Mouse (Mus musculus): ENCODE measurements at regions not wholly inside any gene's neighbourhood (a gene's known extent, or its start where the extent isn't known, plus 50 kb on each side); places are given as distances from the start of the nearest gene placed in this dataset.

DNA sequence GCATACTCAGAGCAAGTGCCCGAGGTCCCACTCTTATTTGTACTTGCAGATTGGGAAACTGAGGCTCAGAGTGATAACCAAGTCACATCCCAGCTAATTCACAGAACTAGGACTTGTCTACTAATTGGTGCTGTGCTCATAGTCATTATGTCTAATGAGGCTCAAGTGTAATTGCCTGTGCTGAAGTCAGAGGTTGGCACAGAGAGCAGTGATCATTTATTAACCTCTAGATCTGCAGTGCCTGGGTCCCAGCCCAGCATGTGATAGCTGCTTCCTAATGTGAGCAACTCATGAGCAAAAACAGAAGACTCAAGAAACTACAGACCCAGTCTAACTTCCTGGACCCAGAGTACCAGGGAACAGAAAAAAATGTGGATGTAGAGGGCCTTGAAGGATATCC is 252.0 kb upstream of the Jun start:
- DNase-seq (ENCODE audit: low spot score in 2 of 2), result no peak

- DNase-seq (ENCODE audit: low spot score in 2 of 2), result no peak
These were observed 250.2 kb upstream of the Fggy start for GRCm38 (mm10) chr4:95307134-95307533.

GRCm38 (mm10) chr4:95308469-95308895 is 248.8 kb upstream of the Fggy start:
- DNase-seq (ENCODE audit: low spot score in 2 of 2), result no peak

GRCm38 (mm10) chr4:95310410-95310809 is 246.9 kb upstream of the Fggy start:
- DNase-seq (ENCODE audit: low spot score in 2 of 2), result no peak

GRCm38 (mm10) chr4:95317821-95318290 is 239.5 kb upstream of the Fggy start:
- peak; percentile 55 to 84 for DNase-seq (ENCODE audit: low spot score in 2 of 2)

DNA sequence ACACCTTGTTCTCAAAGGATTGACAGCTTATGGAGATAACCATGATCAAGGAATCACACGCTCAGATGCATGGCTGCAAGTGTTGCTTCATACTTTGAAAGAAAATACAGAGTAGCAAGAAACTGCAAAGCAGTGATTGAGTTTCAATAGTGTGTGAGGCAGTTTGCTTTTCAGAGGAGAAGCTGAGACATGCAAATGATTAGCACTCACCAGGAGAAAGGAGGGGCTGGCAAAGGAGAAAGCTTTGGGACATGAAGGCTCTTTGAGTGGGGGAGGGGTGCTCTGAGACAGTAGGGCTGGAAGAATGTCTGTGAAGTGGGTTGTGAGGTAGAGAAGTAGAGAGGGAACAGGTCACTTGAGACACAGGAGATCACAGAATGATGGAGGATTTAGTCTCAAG is 238.7 kb upstream of the Fggy start:
- no peak for DNase-seq (ENCODE audit: low spot score in 2 of 2)

DNA sequence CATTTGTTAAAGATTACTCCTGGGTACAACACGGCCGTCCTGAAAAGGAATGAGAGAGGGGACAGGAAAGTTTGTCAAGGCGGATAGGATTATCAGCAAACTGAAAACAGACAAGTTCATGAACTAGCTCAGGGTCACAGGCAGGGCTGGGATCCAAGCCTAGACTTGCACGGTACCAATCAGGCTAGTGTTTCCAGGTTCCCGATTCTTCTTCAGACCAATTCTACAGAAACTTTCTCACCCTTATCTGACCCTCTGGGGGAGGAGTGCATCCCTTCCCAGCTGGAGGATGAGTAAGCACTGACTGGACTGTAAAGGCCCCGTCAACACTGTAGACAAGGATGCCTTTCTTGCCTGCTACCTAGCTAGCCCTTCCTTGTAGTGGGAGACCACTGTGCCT is 238.3 kb upstream of the Fggy start:
- no peak for DNase-seq (ENCODE audit: low spot score in 2 of 2)

DNA sequence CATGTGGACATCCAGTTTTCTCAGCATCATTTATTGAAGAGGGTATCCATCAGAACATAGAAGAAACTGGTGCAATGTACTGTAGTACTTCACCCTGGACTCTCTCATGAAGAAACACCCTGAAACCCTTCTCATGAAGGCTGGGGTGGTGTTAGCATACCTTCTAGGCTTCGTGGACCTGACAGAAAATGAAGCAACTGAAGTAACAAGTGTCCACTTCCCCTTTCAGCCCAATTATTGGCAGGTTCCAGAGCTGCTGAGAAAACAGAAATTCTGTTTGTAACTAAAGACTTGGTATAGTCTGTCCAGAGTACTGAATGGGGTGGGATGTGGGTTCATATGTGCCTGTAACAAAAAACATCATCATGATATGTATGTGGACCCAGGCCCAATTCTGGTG is 231.4 kb upstream of the Fggy start:
- DNase-seq (ENCODE audit: low spot score in 2 of 2), result no peak

DNA sequence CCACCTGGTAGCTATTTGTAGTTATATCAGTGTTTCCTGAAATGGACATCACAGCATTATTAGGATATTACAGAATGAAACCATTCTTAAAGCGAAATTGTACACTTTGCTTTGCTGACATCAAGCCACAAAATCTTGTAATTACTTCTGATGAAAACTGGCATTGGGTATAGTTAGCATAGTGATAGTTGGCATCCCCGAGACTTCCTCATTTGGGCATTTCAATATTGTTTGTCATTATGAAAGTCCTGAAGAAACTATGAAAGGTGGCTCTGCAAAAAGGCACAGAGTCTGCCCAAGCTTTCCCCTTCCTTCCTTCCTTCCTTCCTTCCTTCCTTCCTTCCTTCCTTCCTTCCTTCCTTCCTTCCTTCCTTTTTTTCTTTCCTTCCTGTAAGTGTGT is 217.5 kb upstream of the Fggy start:
- no peak for DNase-seq (ENCODE audit: low spot score in 2 of 2)

DNA sequence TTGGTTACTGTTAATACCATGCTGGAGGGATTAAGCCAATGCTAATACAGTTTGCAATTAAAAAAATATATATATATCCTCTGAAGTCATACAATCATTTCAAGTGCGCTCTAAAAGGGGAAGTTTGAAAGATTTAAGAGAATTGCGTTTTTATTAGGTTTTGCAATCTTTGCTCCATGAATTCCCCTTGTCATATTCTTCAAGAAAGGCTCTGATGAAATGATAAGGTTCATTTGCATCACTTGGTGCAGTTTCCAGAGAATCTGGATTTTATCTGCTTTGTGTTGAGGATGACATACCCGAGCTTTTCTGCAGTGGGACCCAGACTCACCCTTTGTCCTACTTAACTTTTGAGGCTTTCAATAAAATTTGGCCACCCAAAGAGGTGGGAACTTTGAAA is 216.4 kb upstream of the Fggy start:
- no peak for DNase-seq (ENCODE audit: low spot score in 2 of 2)

GRCm38 (mm10) chr4:95346722-95347197 is 210.5 kb upstream of the Fggy start:
- DNase-seq (ENCODE audit: low spot score in 2 of 2), result peak in 1 of 2 experiments; percentile 14

DNA sequence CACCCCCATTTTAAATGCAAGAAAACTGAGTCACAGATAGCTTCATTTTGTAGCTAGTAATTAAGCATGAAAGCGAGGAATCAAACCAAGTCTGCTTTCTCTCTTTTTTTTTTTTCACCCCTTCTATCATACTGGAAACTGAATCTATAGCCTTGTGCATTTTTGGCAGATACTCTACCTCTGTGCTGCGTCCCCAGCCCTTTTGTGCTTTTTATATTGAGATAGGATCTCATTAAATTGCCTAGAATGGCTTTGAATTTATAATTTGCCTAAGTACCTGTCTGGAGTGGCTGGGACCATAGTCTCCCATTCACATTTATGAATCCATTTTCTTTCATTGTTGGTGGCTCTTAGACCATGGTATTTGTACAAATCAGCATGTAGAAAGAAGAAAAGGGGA is 209.9 kb upstream of the Fggy start:
- DNase-seq (ENCODE audit: low spot score in 2 of 2), result no peak

GRCm38 (mm10) chr4:95348405-95349123 is 208.7 kb upstream of the Fggy start:
- no peak for DNase-seq (ENCODE audit: low spot score in 2 of 2)

DNA sequence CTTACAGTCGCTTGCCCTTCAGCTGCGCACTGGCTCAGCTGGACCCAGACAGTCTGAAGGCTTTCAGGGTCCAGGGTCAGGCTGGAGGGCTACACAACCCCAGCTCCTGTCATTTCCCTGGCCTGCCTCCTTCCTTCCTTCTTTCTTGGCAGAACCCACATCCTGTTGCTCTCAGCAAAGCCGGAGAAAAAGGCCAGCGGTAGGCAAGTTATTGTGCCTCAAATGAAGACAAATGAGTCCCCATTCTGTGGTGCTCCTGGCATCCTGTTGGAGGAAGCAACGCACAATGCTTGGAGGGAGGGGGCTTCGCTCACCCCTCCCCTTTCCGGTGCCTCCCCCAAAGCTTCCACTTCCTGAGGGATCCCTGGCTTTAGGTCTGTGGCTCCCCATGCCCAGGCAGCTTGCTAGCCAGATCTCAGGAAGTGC is 203.4 kb upstream of the Fggy start:
- DNase-seq (ENCODE audit: low spot score in 2 of 2), result no peak

DNA sequence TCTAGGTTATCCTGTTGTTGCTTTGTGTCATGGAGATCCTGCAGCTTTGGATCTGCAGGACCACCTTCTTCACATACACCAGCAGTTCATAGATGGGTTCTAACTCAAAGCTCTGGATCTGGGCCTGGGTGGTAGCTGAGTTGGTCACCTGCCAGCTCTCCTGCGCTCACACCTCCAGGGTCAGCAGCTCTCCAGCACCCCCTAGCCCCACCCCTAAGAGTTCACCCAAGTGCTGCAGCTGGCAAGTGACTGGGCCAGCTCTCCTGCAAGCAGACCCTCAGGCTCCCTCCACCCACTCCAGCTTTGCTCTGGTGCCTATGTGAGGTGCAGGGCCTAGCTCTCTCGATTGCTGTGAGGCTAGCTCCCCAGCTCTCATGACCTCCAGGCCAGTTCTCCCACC is 198.6 kb upstream of the Fggy start:
- no peak for DNase-seq (ENCODE audit: low spot score in 2 of 2)

DNA sequence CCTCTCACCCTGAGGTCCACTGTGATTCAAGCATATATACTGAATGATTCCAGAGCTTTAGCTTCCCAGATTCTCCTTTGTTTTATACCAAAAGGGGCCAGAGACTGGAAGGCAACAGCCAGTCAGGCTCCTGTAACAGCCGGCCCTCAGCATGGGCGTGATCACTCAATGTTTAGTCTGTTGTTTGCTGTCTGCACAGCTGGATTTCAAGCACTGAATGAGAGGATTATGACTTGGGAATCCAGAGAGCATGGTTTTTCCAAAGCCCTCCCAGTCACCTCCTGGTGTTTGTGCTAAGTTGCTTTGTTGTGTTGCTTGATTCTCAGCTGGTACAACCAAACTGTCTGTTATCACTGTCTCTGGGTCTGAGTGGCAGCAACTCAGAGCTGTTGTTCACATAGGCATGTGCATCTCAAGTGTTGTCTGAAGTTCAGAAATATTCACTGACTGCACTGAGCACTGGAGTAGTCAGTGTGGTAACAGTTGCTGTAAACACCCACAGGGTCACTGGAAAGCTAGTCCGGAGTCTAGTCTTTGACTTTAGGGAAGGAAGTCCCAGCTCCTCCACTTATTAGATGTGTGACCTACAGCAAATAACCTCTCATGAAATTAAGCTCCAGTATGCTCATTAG is 196.9 kb upstream of the Fggy start:
- no peak for DNase-seq (ENCODE audit: low spot score in 2 of 2)

DNA sequence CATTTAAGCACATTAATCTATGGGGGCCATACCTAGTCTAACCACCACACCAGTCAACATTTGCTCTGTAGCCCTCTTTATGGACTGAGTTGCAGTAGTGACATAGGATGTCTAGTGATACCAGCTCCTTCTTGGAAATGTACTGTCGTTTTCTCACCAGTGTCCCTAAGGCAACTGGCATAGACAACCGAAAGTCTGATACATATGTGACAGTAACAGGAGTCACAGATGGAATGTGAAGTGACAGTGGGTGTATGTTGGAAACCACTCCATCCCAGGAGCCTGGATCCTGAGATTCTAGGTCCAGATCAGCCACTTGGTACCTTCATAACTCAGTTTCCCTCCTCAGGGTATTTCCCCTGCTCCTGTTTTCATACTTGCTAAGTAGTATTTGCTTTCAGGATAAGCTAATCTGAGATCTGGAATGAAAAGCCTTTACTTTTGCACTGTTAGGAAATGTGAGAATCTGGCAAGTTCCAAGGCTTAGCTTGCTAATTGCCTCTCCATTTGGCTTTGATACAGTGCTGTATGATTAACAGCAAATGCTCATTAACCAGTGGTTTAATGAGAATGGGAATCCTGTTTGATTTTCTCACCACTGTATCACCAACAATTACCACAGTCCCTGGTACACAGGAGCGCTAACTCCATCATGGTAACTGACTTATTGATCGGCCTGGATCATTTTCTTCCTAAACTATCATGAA is 192.8 kb upstream of the Fggy start:
- no peak for DNase-seq (ENCODE audit: low spot score in 2 of 2)

GRCm38 (mm10) chr4:95376386-95376785 is 180.9 kb upstream of the Fggy start:
- no peak for DNase-seq (ENCODE audit: low spot score in 2 of 2)

DNA sequence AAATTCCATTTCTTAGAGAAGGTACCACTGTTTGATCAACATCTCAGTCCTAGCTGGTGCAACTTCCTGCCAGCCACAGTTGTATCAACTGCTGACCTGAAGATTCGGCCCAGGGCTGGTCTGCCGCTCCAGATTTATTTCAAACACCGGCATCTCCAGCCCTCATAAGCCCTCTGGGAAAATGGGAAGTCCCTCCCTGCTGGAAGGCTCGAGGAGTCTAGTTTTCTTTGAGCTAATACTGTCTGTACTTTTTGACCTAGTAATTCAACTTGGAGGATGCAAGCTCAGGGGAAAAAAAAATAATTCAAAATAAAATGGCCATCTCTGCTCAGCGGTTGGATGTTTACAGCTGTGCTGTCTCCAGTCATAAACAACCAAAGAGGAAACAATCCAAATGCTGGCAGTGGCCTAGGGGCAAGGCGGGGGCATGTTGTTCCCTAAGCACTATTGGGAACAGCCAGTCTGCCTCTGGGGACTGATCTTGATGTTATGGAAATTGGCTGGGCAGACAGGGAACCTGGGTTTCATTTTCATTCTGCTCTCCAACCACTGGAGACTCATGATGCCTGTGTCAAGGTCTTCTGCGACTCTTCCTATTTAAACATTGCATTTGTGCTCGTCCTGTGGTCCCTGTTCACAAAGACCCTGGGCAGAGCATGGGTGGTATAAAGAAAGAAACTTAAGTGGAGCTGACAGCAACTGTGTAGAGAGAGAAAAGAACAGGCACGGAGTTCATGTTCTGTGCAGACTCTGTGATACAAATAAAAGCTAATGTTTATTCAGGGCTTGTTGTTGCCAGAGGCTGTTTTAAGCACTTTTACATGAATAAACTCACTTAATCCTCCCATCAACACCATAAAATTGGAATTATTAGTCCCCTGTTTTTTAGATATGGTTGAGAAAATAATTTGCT is 179.8 kb upstream of the Fggy start:
- DNase-seq (ENCODE audit: low spot score in 2 of 2), result no peak

GRCm38 (mm10) chr4:95378645-95379044 is 178.7 kb upstream of the Fggy start:
- no peak for DNase-seq (ENCODE audit: low spot score in 2 of 2)

All from gastrocnemius, postnatal 4 days (tissue).